Mouse (Mus musculus): ENCODE measurements around the gene Fam189a1.
A peak's percentile ranks its signal among the peaks of the same experiment; 100 is the strongest.

Fam189a1 gene

GRCm38 (mm10) chr7:64871987-64872742, 284.2 kb downstream of the Fam189a1 start:
- no peak for DNase-seq

DNA sequence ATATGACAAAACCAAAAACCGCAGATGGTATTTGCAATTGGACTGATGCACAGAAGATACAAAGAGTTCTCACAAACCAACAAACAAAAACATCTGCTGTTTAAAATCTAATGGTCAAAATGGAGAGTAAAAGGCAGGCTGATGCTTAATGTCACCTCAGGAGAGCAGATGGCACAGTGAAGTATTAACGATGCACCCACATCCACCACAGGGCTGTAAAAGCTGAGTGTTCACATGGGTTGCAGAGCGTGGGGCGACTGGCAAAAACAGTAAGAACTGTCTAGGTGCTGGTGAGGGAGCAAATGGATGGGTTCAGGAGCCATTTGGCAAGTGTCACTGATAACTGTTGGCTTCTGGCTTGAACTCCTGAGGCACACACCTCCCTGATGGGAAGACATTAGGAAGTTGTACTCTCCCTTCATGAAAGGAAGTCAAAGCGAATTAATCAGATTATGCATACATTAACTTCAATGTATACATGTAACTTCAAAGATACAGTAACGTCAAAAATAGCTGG, 286.8 kb downstream of the Fam189a1 start:
- no peak for DNase-seq

DNA sequence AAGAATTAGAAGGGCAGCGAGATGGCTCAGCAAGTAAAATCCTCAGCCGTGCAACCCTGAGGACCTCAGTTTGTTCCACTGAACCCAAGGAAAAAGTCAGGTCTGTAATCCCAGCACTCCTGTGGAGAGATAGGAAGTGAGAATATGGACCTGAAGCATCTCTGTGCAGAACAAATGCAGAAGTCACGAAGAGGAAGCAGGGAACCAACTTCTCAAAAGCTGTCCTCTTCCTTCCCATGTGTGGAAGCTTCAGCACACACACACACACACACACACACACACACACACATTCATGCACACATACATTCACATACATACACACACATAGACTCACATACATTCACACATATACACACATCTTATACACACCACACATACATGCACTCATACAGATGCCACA, 292.8 kb downstream of the Fam189a1 start:
- DNase-seq: no peak

DNA sequence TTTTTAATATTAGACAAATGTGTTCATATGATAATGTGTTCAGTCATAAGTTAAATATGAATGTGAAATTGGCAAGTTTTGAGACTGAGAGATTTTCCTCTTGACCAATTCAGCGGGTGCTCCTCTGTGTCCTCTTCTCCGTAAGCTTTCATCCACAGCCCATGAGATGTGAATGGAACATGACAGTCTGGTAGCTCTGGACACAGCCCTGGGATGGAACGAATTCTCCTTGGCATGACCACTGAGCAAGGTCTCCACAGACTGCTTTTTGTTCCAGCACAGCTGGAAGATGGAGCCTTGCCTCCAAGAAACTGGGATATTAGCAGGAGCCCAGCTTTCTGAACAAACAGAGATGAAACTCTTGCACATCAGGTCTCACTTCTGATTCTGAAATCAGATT, 293.4 kb downstream of the Fam189a1 start:
- DNase-seq: no peak

DNA sequence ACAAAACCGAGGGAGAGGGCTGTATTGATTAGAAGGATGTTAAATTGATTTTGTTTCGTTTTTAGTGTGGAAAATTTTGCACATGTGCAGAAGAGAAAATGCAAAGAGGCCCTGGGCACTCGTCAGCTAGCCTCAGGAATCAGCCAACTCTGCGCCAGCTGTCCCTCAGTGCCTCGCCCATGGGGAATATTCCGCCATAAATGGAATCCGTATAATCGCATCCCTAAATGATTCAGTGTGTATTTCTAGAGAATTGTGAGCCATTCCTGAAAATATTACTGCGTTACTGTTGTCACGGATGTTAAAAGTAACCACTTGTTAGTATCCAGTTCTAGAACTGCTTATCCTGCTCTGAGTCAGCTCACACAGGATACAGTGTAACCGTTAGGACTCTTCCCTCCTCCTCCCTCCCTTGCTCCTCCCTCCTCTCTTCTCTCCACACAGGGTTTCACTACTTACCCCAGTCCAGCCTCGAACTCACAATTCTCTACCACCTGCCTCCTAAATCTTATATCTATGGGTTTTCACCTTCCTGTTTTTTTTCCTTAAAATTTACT, 299.8 kb downstream of the Fam189a1 start:
- no peak for DNase-seq

- no peak for DNase-seq
These were observed 300.4 kb downstream of the Fam189a1 start for GRCm38 (mm10) chr7:64855976-64856375.

- DNase-seq: no peak
These were observed 300.9 kb downstream of the Fam189a1 start for GRCm38 (mm10) chr7:64855389-64855927.

- DNase-seq: no peak
These were observed 305.6 kb downstream of the Fam189a1 start for GRCm38 (mm10) chr7:64850791-64851190.

DNA sequence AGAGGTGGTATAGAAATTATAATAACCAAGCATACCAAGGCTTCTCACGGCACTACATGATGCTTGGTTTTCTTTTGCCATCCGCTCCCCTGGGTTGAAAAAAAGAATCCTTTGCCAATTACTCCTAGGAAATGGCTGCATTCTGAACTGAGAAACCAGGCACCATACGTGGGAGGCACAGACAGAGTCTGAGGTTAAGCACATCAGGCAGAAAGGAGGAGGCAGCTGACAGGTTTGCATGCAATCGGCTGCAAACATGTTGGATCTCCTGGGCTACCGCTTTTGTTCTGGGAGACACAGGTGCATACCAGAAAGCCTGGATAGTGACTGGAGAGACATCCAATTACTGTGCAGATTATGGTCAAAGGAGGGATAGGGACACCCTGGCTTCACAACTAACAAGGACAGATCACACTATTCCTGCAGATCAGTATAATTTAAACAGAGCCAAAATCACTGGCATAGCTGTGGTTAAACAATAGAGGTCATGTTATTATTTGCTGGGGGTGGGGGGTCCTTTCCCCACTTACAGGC, 308.9 kb downstream of the Fam189a1 start:
- DNase-seq: no peak

GRCm38 (mm10) chr7:64846061-64846460, 310.3 kb downstream of the Fam189a1 start:
- DNase-seq: no peak

- DNase-seq: no peak
These were observed 315.3 kb downstream of the Fam189a1 start for GRCm38 (mm10) chr7:64840946-64841659.

- DNase-seq: no peak
These were observed 315.8 kb downstream of the Fam189a1 start for GRCm38 (mm10) chr7:64840576-64840895.

- peak; percentile 43 for DNase-seq
These were observed 316.4 kb downstream of the Fam189a1 start for GRCm38 (mm10) chr7:64839801-64840575.

DNA sequence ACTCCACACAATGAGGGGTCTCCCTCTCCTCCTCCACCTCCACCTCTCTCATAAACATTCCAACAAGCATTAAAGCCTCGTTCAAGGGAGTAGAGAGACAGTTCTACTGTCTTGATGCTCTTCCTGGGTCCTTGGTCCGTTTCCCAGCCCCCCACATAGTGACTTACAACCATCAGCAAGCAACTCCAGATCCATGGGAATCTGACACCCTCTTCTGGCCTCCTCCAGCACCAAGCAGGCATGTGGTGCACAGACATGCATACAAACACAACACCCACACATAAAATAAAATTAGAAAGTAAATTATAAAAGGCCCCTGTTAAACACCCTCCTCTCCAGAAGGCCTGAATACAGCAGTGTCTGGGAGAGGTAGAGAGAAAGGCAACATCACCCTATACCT, 317.1 kb downstream of the Fam189a1 start:
- DNase-seq: no peak

DNA sequence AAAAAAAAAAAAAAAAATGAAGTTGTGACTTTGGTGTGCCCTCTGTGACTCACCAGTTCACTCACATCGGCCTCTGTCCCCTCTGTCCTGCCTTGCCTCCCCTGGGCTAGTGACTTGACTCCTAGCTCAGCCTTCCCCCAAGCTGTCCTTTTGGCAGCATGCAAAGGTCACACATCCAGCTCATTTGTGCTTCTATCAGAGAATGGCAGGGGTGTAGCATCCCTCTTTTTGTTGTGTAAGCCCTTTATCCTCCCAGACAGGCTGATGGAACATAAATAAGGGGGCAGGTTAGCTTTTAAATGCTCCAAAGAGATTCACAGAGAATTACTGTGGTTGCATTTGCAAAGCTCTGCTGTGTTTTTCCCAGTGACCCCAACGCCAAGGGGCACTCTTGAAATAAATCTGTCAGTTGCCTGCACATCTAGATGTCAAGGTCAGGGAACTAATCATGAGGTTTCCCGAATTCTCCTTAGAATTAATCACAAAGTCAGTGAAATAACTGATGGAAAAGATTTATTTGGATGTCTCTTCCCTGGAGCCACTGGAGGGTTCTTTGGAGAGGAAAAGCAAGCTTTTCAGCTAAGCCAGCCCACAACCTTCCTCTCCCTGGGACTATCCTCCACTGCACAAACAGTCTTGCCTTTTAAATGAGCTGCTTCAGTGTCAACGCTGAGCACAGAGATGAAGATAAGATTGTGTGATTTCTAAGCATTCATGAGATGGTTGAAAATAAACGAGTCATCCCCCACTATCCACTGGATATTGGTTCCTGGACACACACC, 326.0 kb downstream of the Fam189a1 start:
- DNase-seq: no peak

DNA sequence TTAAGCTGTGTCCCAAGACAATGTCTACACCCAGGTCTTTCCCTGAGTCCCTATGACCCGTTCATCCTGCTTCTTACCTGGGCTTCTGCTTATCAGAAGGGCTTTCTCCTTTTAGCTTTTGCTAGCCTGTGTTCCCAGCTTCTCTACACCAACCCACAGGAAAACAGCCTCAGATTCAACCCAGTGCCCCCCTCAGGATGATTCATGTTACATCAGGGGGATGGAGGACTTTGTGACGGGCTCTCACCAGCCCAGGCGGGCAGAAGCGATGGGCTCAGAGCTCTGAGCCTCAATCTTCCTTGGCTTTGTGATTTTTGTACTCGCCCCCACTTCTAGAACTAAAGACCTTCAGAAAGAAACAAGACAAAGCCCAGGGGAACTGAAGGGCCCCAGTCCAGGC, 335.3 kb downstream of the Fam189a1 start:
- no peak for DNase-seq

DNA sequence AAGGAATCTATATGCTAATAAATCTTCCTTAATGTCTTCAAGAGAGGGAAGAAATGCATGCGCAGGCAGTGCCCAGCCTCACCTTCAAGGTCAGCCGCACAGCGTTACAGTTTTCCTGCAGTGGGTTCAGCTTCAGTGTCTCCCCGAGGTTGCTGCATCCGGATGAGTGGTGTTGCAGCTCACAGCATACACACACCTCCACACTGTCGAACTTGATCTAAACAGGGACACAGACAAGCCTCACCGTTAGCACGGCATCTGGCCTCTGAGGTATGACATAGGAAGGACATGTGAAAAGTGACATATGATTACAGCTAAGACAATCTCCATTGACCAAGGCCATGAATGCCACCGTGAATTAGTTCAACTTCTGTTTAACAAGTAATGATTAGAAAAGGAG, 336.7 kb downstream of the Fam189a1 start:
- no peak for DNase-seq

DNA sequence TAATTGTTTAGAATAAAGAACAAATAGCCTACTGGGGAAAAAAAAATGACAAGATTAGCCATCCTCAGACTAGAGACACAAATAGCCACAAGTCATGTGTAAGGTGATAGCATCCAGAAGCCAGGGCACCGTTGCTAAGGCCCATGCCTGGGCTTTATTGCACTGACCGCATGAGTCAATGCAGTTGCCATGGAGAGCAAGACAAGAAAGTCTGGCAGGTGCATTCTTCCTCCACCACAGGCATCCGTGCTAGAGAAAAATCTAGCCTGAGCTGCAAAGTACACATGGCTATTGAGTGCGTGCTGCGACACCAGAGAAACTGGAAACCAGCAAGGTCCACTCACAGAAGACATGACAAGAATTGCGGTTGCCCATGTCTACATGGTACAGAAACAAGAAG, 347.5 kb downstream of the Fam189a1 start:
- DNase-seq: no peak

- DNase-seq: no peak
These were observed 351.3 kb downstream of the Fam189a1 start for GRCm38 (mm10) chr7:64805100-64805499.

- no peak for DNase-seq
These were observed 360.8 kb downstream of the Fam189a1 start for GRCm38 (mm10) chr7:64795554-64795953.

GRCm38 (mm10) chr7:64792031-64792430, 364.3 kb downstream of the Fam189a1 start:
- no peak for DNase-seq

DNA sequence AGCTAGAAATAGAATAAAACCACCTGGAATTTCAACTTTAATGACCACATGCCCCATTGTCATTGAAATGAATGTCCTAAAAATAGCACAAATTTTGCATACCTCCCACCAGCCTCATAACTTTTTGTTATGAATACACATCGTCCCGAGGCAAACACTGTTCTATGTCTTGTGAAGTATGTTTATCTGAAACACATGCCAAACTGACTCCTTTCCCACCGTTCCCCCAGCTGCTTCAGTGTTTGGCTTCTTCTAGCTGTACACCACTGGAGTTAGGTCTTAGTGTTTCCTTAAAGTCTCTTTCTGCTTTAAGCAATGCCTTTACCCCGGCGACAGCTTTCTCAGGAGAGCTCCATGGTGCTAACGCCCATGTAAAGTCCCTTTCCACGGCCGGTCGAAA, 365.2 kb downstream of the Fam189a1 start:
- no peak for DNase-seq
